Mouse (Mus musculus) hindbrain, embryonic 16.5 days (tissue): ENCODE measurements at regions not wholly inside any gene's neighbourhood (a gene's known extent, or its start where the extent isn't known, plus 50 kb on each side); places are given as distances from the start of the nearest gene placed in this dataset.

Experiments
- ATAC-seq: fragments of 200-750 bp; cut with Nextera tagmentation; 2 replicates; pipeline ENCODE4 v1.8.0; 2017; ENCODE audit warnings: moderate TSS enrichment, moderate library complexity
- H3K27ac ChIP-seq: fragments of 300-500 bp; sonication (generic); 2 replicates; pipeline ENCODE4 v1.5.1; 2014; ENCODE audit warnings: low read depth, mild to moderate bottlenecking, control low read depth, low read length, moderate library complexity
- H3K27me3 ChIP-seq: fragments of 300-500 bp; sonication (generic); replicated peaks from 2 replicates; pipeline ENCODE4 v1.6.1; 2014; ENCODE audit warnings: low read length; ENCODE audit not compliant: control insufficient read depth, insufficient read depth
- H3K36me3 ChIP-seq: fragments of 300-500 bp; sonication (generic); 2 replicates; pipeline ENCODE4 v1.6.1; 2014; ENCODE audit warnings: mild to moderate bottlenecking, low read length, moderate library complexity, mixed read lengths; ENCODE audit not compliant: control insufficient read depth, insufficient read depth
- H3K4me1 ChIP-seq: fragments of 300-500 bp; sonication (generic); 2 replicates; pipeline ENCODE4 v1.6.1; 2014; ENCODE audit warnings: low read depth, low read length; ENCODE audit not compliant: control insufficient read depth, insufficient read depth
- H3K4me2 ChIP-seq: fragments of 300-500 bp; sonication (generic); 2 replicates; pipeline ENCODE4 v1.6.1; 2014; ENCODE audit warnings: mild to moderate bottlenecking, low read length, control low read depth, moderate library complexity
- H3K4me3 ChIP-seq: fragments of 300-500 bp; sonication (generic); 2 replicates; pipeline ENCODE4 v1.5.1; 2014; ENCODE audit warnings: mild to moderate bottlenecking, low read length, control low read depth, moderate library complexity
- H3K9ac ChIP-seq: fragments of 300-500 bp; sonication (generic); 2 replicates; pipeline ENCODE4 v1.6.1; 2014; ENCODE audit warnings: low read depth, mild to moderate bottlenecking, control low read depth, low read length, moderate library complexity
- H3K9me3 ChIP-seq: fragments of 300-500 bp; sonication (generic); 2 replicates; pipeline ENCODE4 v1.6.1; 2014; ENCODE audit warnings: mild to moderate bottlenecking, low read length, moderate library complexity; ENCODE audit not compliant: control insufficient read depth
- WGBS: fragments of 180-500 bp; shearing (Covaris S2); extraction: QIAGEN DNeasy Blood & Tissue Kit; methylation state at CpG from one replicate; pipeline ENCODE4 v1.1.7; 2014; 5-methylcytosine and 5-hydroxymethylcytosine counted together

- 60% methylated on average over 1 of the region's 1 CpGs for WGBS
- Histone ChIP-seq H3K36me3 (no peaks in the 10 kb centered on the region), H3K9me3 (no peaks in the 10 kb centered on the region), H3K4me2 (no peak overlapping the region), H3K27me3 (no peaks in the 10 kb centered on the region), H3K4me1 (peaks cover 3% of the 10 kb centered on the region; the same call in 1 of the 2 replicates), H3K27ac (no peak overlapping the region), H3K9ac (no peak overlapping the region), H3K4me3 (no peak overlapping the region)
- no peak for ATAC-seq
These were observed 128.9 kb upstream of the Opcml start for GRCm38 (mm10) chr9:27661431-27662300.

- Histone ChIP-seq H3K4me2 (no peak overlapping the region), H3K36me3 (no peaks in the 10 kb centered on the region), H3K27me3 (no peaks in the 10 kb centered on the region), H3K4me1 (peaks cover 3% of the 10 kb centered on the region; the same call in 1 of the 2 replicates), H3K9ac (no peak overlapping the region), H3K9me3 (no peaks in the 10 kb centered on the region), H3K27ac (no peak overlapping the region), H3K4me3 (no peak overlapping the region)
- 100% methylated on average over 1 of the region's 1 CpGs for whole genome bisulfite sequencing
- ATAC-seq = no peak
These were observed 127.3 kb upstream of the Opcml start for GRCm38 (mm10) chr9:27663230-27663629.

DNA sequence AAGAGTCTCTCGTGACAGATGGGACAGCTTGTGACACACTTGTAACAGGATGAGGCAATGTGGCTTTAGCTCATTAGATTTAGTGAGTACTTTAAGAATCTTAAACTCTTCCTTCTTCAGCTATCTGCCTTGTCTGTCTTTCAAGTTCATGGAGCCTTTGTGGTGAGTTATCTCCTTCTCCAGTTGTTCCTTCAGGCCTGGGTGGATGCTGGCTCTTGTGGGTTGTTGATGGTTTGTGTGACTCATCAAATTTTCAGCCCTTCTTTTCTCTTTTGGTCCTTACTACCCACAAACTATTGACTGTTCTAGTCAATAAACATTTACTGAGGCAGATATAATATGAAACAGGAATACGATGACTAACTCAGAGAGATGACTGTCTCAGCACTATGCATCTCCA lies 124.9 kb upstream of the Opcml start:
- no peaks in the 10 kb centered on the region for H3K9me3 ChIP-seq
- H3K27ac ChIP-seq = no peak overlapping the region
- no peak overlapping the region for H3K4me2 ChIP-seq
- H3K9ac ChIP-seq = no peak overlapping the region
- H3K36me3 ChIP-seq = no peaks in the 10 kb centered on the region
- H3K4me1 ChIP-seq = peaks cover 5% of the 10 kb centered on the region
- no peak overlapping the region for H3K4me3 ChIP-seq
- 90% methylated on average over 2 of the region's 2 CpGs for WGBS
- ATAC-seq = no peak
- H3K27me3 ChIP-seq = no peaks in the 10 kb centered on the region

GRCm38 (mm10) chr9:27670032-27670740 lies 120.4 kb upstream of the Opcml start:
- H3K27ac ChIP-seq = no peak overlapping the region

DNA sequence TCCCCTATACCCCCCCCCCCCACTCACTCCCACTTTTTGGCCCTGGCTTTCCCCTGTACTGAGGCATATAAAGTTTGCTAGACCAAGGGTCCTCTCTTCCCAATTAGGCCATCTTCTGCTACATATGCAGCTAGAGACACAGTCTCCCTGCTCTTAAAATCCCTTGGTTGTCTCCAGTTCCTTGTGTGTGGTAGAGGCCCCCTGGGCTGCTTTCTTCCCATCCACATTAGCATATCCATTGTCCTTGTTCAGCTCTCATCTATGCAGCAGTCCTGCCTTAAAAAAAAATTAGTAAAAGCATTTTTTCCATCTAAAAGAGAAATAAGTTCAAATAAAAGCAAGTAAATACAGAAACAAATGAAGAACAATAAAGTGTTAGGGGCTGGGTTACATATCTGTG lies 105.2 kb upstream of the Opcml start:
- no peak overlapping the region for H3K4me3 ChIP-seq
- no peak overlapping the region for H3K9ac ChIP-seq
- no peak overlapping the region for H3K4me2 ChIP-seq
- H3K9me3 ChIP-seq = no peaks in the 10 kb centered on the region
- ATAC-seq = no peak
- H3K36me3 ChIP-seq = no peaks in the 10 kb centered on the region
- H3K27me3 ChIP-seq = no peaks in the 10 kb centered on the region
- H3K27ac ChIP-seq = no peak overlapping the region
- H3K4me1 ChIP-seq = no peaks in the 10 kb centered on the region

More at GRCm38 (mm10) chr9:27670032-27670740, 120.4 kb upstream of the Opcml start:
- Histone ChIP-seq H3K9me3 (no peaks in the 10 kb centered on the region), H3K9ac (no peak overlapping the region), H3K4me2 (no peak overlapping the region), H3K27me3 (no peaks in the 10 kb centered on the region), H3K4me3 (no peak overlapping the region), H3K36me3 (no peaks in the 10 kb centered on the region), H3K4me1 (peaks cover 6% of the 10 kb centered on the region)
- ATAC-seq = peak; percentile 52; the same call in 1 of the 2 replicates
- 16% methylated on average over 6 of the region's 6 CpGs for WGBS

DNA sequence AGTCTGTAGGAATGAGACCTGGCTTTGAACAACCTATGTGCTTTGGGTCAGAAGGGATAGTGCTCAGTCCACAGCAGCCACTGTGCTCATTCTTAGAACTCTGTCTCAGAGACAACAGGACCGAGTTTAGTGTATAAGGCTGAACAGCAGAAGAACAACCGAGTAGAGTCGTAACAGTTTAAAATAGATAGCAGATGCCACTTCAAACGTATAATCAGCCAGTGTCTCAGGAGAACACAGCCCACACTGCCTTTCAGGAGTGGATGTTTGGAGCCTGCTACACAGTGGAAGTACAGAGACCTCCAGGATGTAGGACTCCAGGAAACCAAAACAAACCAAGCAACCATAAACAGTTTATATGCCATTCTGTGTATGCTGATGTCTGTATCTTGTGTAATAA lies 99.0 kb upstream of the Opcml start:
- Histone ChIP-seq H3K9me3 (no peaks in the 10 kb centered on the region), H3K9ac (no peak overlapping the region), H3K4me3 (no peak overlapping the region), H3K27me3 (no peaks in the 10 kb centered on the region), H3K4me2 (no peak overlapping the region), H3K27ac (no peak overlapping the region), H3K4me1 (no peaks in the 10 kb centered on the region), H3K36me3 (no peaks in the 10 kb centered on the region)
- ATAC-seq = no peak
- 82% methylated on average over 4 of the region's 4 CpGs for WGBS

DNA sequence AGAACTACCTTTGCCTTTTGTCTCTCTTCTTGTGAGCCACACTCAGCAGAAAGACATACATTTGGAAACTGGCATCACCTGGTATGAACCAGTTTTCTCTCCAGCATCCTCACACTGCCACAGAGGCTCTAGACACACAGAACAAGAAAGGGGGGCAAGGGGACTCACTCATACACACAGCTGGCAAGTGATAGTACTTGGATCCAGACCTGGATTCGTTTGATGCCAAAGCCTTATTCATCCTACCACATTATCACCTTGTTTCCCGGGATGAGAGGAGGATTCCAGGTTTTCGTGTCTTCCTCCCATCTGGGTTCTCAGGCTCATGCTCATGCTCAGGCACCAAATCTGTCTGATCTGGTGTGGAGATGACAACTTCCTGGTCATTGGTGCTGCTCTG lies 97.8 kb upstream of the Opcml start:
- Histone ChIP-seq H3K36me3 (no peaks in the 10 kb centered on the region), H3K4me1 (no peaks in the 10 kb centered on the region), H3K4me3 (no peak overlapping the region), H3K9me3 (no peaks in the 10 kb centered on the region), H3K27me3 (no peaks in the 10 kb centered on the region), H3K27ac (no peak overlapping the region), H3K9ac (no peak overlapping the region), H3K4me2 (no peak overlapping the region)
- no peak for ATAC-seq
- WGBS = 88% methylated on average over 3 of the region's 3 CpGs

DNA sequence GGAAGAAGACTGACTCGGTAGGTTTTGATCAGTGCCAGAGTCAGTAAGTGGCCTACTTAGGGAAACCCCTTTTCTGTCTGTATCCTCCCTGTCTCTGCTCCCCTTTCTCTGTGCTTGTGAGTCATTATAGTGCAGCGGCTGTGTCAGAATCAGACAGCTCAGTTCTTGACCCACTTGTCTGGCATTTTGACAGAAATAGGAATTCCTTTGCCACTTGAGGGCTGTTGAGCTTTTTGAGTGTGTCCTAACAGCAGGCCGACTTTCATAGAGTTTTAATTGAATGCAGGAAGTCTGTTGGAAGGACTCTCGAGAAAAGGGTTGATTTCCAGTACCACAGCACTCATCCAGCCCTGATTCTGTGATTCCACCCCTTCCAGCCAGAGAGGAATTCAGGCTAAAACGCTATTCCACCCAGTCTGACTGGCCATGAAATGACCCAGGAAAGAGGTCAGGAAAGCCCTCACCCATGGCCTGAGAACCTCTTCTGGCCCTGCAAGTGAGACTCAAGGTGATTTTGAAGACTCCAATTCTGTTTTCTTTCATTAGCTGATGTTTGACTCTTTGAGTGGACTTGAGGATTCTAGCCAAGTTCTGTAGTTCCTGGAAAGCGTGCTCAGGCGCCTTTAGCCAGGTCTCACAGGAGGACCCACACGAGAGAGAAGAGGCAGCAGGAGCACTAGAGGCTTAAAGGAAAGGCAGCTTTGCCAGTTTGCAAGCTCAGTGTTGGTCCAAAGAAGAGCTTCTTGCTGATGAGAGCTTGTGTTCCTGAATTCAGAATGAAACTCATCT lies 95.6 kb upstream of the Opcml start:
- Histone ChIP-seq H3K4me3 (no peak overlapping the region), H3K36me3 (no peaks in the 10 kb centered on the region), H3K4me1 (no peaks in the 10 kb centered on the region), H3K4me2 (no peak overlapping the region), H3K9ac (no peak overlapping the region), H3K27ac (no peak overlapping the region), H3K9me3 (no peaks in the 10 kb centered on the region), H3K27me3 (no peaks in the 10 kb centered on the region)
- ATAC-seq = no peak
- WGBS = 82% methylated on average over 8 of the region's 8 CpGs

DNA sequence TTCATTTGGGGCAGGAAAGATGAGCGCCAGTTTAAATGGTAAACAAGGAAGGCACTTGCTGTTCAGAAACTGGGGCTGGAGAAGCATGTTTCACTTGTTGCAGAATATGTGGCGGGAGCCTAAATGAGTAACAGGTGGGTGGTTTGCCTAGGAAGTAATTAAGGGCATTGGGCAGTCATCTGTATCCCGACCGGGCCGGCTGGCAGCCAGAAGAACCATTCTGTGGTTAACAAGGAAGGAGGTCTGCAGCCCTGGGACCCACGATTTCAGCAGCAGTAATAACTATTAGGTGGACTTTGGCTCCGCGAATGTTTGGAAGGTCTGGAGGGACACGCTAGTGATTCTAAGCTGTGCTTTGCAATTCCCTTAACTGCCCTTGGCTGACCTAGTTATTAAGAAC lies 89.0 kb upstream of the Opcml start:
- no peak overlapping the region for H3K4me2 ChIP-seq
- no peak overlapping the region for H3K9ac ChIP-seq
- no peak overlapping the region for H3K4me3 ChIP-seq
- no peaks in the 10 kb centered on the region for H3K4me1 ChIP-seq
- H3K27me3 ChIP-seq = no peaks in the 10 kb centered on the region
- H3K9me3 ChIP-seq = no peaks in the 10 kb centered on the region; the same call in 1 of the 2 replicates
- WGBS = 75% methylated on average over 9 of the region's 9 CpGs
- ATAC-seq = no peak
- H3K27ac ChIP-seq = no peak overlapping the region
- no peaks in the 10 kb centered on the region for H3K36me3 ChIP-seq
